Mouse (Mus musculus) Patski (cell line): ENCODE measurements around the gene Pck1. TPM values are rescaled to one million over a fixed set of nuclear protein-coding genes. Genes with fewer than 3 reads are reported as not detected.

Experiments used
- ATAC-seq: fragments of 100-300 bp; one replicate; pipeline ENCODE4 v1.8.0; 2021
- CTCF ChIA-PET: fragments of 350-600 bp; sonication (Branson Sonifier 250); formaldehyde crosslinking; loops from one replicate; lab custom pipeline; 2022; ENCODE audit warnings: inconsistent platforms; lab: Charles Lee
- POLR2A ChIA-PET: fragments of 350-600 bp; sonication (Branson Sonifier 250); formaldehyde crosslinking; loops from one replicate; lab custom pipeline; 2022; ENCODE audit warnings: antibody characterized with exemption, inconsistent platforms; lab: Charles Lee
- DNase-seq: peaks from one replicate; pipeline ENCODE4 v3.0.0-alpha.2; 2011; ENCODE audit warnings: low read depth, low spot score
- H3K27me3 ChIP-seq: fragments of 371-371 bp; one replicate; pipeline ENCODE4 v1.5.1; 2021
- CTCF ChIP-seq: fragments of 100-300 bp; IDR thresholded peaks from one replicate; pipeline ENCODE4 v1.5.1; 2021
- in situ Hi-C: fragments of 300-500 bp; cut with MboI; formaldehyde crosslinking; loops from 3 replicates; pipeline ENCODE4 v1.11.1; 2018; ENCODE audit warnings: low pct_unique_long_range_greater_than_20kb, mixed read lengths
- polyA plus RNA-seq: library from polyadenylated mRNA; unstranded; gene quantifications from one replicate; pipeline ENCODE4 v1.2.3, GENCODE M21; 2021

Gene Pck1
- polyA plus RNA-seq, 1 experiment from 2014 or later = not detected

DNA sequence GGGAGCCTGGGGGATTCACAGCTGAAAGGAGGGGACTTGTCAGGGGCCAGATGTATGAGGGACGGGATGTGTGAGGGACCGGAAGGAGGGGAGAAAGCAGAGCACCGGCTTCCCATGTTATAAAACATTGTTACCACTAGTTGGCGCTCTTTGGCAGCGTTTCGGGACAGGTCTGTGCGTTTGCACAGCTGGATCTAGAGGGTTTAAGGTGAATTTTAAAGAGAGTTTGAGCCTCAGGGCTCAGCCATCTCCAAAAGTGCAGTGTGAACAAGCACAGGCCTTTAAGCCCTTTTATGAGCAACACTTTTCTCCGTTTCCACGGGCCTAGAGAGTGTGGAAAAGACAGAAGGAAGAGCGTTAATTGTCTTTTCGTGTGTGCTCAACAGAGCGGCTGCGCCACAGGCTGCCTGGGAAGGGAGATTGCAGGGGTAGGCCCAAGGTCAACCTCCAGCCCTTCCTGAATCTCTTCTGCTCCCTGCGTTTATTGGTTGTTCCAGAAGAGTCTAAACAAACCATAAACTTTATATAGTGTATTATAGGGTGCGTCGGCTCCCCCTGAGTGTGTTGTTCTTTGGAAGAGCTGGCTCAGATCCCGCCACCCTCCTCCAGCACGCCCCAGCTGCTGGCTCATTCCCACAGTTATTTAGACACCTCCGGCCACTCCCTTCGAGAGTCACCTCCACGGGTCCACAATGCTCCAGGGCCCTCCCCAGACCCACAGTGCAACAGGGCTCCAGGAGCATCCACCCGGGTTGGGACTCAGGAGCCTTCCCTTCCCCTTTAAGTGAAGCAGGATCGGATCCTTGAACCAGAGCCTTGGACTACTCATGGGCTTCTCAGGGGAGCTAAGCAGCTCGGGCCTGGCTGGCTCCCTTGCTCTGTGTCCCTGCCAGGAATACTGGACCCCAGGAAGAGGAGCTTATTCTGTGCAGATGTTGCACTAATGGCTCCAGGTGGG, 6.8 kb downstream of the Pck1 start:
- POLR2A ChIA-PET = interaction anchor here (0.9 kb wide), 1 partner anchor 16 kb away, joined by 6 read pairs; no protein-coding TSS in a partner anchor
- CTCF ChIA-PET = interaction anchor here (1.5 kb wide), 2 partner anchors 15 to 36 kb away, joined by 3 to 4 read pairs; no protein-coding TSS in a partner anchor
- in situ Hi-C loops = no loop called here
- peaks cover 4% of the 10 kb centered on the region for H3K27me3 ChIP-seq
- TF ChIP-seq CTCF = no peak
- DNase-seq (no peak), ATAC-seq (no peak)

DNA sequence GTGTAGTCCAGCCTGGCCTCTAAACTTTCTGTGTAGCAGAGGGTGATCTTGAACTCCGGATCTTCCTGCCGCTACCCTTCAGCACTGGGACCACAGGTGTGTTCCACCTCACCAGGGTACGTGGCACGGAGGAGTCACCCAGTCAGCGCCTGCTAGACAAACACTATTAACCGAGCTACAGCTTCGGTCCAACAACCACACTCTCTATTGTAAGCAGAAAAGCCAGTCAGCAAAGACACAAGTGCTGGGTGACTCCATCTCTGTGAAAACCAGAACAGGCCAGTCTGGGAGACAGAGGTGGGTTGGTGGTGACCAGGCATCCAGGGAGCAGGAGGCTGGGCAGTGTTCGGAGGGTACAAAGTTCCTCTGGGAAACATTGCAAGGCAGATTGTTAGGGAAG, 10.5 kb downstream of the Pck1 start:
- TF ChIP-seq CTCF = no peak
- POLR2A ChIA-PET = no interaction called here
- CTCF ChIA-PET = interaction anchor here (1.4 kb wide), 1 partner anchor 10 kb away, joined by 5 read pairs; no protein-coding TSS in a partner anchor
- in situ Hi-C loops = no loop called here
- no peak for ATAC-seq
- no peak for DNase-seq
- peaks cover 9% of the 10 kb centered on the region for H3K27me3 ChIP-seq

DNA sequence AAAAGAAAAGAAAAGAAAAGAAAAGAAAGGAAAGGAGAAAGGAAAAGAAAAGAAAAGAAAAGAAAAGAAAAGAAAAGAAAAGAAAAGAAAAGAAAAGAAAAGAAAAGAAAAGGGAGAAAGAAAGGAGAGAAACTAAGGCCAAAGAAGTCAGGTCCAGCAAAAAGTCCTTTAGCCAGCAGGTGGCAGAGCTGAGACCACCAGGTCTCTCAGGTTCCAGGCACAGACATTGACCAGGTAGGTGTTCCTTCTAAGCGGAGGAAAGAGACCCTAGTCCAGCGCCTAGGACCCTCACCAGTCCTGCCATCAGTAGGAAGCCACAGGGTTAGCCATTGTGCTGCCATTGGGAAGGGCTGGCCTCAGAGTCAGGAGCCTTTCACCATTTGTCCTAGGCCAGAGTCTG, 11.5 kb downstream of the Pck1 start:
- no peak for DNase-seq
- peak; percentile 74 for TF ChIP-seq CTCF
- ChIA-PET CTCF (interaction anchor here (1.4 kb wide), 1 partner anchor 9 kb away, joined by 5 read pairs; no protein-coding TSS in a partner anchor), POLR2A (no interaction called here)
- in situ Hi-C loops = no loop called here
- no peak for ATAC-seq
- H3K27me3 ChIP-seq = peaks cover 9% of the 10 kb centered on the region

DNA sequence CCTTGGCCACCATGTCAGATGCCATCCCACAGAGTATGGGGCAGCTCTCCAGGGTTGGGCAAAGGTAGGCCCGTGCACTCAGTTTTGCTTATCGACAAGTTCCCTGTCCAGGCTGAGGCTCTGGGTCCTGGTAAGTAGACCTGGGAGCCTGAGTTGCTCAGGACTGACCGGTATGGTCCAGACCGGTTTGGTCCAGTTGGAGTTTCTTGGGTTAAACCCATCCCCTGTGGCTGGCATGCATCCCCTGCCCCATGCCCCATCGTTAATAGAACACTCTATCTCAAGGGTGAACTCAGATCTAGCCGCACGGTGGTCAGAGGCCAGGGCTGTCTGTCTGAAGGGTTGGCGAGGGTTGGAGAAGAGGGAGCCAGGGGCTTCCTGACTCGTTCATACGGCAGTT, 12.1 kb downstream of the Pck1 start:
- no peak for TF ChIP-seq CTCF
- ChIA-PET POLR2A (no interaction called here), CTCF (interaction anchor here (1.1 to 1.4 kb wide), 2 partner anchors 8 to 11 kb away, joined by 3 to 5 read pairs; no protein-coding TSS in a partner anchor)
- in situ Hi-C loops = no loop called here
- no peak for DNase-seq
- no peak for ATAC-seq
- peaks cover 9% of the 10 kb centered on the region for H3K27me3 ChIP-seq

DNA sequence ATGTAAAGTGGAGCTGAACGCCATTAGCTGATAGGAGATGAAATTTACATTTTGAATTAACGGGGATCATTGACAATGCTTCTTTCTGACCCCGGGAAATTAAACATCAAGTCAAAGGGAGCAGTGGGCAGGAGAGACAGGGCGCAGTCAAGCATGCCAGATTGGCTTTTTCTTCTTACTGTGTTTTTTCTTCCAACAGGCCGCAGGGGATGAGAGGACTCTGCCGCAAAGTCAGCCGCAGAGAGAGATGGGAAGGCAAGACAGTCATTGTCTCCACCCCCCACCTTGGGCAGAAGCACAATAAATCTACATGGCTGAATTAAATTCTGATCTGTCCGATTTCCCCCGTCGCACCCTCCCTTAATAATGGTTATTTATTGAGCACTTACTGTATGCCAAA, 12.5 kb downstream of the Pck1 start:
- in situ Hi-C loops = no loop called here
- ChIA-PET POLR2A (no interaction called here), CTCF (interaction anchor here (1.1 kb wide), 1 partner anchor 11 kb away, joined by 3 read pairs; no protein-coding TSS in a partner anchor)
- no peak for TF ChIP-seq CTCF
- ATAC-seq = no peak
- DNase-seq = no peak
- H3K27me3 ChIP-seq = peaks cover 9% of the 10 kb centered on the region

DNA sequence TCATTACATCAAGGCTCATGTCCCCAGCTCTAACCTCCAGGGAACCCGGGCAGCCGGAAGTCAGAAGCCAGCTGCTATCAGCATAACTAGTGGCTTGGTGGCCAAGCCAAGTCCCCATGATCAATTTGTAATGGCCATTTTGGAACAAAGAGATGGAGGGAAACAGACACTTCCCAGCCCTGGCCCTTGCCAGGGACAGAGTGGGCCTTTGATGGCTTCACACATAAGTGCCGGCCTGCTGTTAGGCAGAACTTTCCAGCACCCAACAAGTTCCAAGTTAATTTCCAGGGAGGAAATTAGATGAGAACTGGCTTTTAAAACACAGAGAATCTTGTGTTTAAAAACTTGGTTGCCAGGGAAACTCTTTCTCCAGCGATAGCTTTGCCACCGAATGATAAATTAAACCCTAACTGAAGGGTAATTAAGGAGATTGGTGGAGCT, 15.6 kb downstream of the Pck1 start:
- CTCF ChIA-PET = no interaction called here
- in situ Hi-C loops = no loop called here
- DNase-seq (no peak), ATAC-seq (no peak)
- peaks cover 29% of the 10 kb centered on the region for H3K27me3 ChIP-seq
- no peak for TF ChIP-seq CTCF
- POLR2A ChIA-PET = no interaction called here

DNA sequence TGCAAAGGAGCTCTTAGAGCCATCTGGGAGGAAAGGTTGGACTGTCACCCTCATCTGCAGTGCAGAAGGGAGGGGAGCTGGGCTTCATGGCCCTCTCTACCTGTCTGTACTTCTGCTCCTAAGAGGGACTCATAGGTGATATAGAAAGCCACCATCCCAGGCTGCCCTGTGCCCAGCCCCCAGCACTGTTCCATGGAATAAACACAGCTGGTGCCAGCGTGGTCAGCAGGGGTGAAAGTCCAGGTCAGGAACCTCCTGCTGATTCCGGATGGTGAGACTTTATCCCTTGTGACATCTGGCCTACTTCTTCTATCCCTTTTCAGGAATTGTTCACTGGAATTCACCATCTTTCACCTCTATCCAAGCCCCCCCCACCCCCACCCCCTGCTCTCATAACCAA, 17.2 kb downstream of the Pck1 start:
- peaks cover 29% of the 10 kb centered on the region for H3K27me3 ChIP-seq
- TF ChIP-seq CTCF = no peak

DNA sequence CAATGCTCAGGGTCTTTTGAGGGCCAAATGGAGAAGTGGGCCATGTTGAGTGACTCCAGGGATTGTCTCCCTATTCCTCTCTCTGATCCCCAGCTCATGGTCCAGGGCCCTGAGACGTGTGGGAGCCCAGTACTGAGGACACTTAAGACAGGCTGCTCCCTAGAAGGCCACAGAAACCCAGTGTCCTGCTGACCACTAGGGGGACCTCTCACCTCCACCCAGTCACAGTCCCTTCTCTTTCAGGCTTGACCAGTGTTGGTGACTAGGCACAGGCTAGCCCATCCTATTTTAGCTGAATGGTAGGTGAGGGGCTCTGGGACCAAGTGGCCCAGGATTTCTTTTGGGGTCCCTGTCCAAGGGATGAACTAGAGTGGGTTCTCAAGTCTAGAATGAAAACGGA, 17.9 kb downstream of the Pck1 start:
- POLR2A ChIA-PET = no interaction called here
- no peak for TF ChIP-seq CTCF
- CTCF ChIA-PET = no interaction called here
- DNase-seq (no peak), ATAC-seq (no peak)
- in situ Hi-C loops = no loop called here
- peaks cover 26% of the 10 kb centered on the region for H3K27me3 ChIP-seq

More for the DNA sequence above, 17.2 kb downstream of the Pck1 start:
- POLR2A ChIA-PET = no interaction called here
- in situ Hi-C loops = no loop called here
- CTCF ChIA-PET = no interaction called here
- no peak for ATAC-seq
- DNase-seq = no peak

DNA sequence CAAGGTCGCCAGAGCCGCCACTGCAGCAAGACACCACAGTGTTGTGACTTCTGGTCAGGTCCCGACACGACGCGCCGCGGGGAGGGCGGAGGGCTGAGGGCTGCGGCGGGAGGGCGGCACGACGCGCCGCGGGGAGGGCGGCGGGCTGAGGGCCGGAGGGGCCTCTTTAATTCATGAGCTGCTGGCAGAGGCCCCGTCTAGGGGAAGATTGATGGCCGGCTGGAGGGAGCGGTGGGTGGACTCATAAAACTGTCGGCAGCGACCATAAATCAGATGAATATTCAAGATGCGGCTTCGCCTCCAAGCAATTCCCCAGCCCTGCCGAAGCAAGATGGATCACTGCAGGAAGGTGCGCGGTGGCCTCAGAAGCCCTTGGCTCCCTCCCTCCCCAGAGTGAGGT, 18.6 kb downstream of the Pck1 start:
- DNase-seq = no peak
- CTCF ChIA-PET = no interaction called here
- in situ Hi-C loops = no loop called here
- ATAC-seq = no peak
- TF ChIP-seq CTCF = no peak
- H3K27me3 ChIP-seq = peaks cover 24% of the 10 kb centered on the region
- POLR2A ChIA-PET = no interaction called here

DNA sequence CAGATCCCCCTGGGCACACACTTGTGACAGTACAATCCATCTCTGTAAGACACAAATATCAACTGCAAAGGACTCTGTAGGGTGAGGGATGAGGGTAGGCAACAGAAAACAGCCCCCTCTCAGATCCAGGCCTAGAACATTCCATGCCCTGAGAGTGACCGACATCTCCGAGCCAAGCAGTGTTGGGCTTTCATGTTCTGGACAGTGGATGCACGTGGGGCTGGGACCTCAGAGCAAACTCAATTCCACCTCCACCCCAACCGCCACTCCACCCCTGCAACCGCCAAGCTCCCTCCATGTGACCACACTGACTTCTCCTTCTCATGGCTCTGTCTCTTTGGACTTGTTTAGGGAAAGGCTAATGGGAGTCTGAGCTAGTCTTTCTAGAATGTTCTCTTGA, 19.1 kb downstream of the Pck1 start:
- POLR2A ChIA-PET = no interaction called here
- DNase-seq (no peak), ATAC-seq (no peak)
- CTCF ChIA-PET = no interaction called here
- H3K27me3 ChIP-seq = peaks cover 24% of the 10 kb centered on the region
- in situ Hi-C loops = no loop called here
- TF ChIP-seq CTCF = no peak

DNA sequence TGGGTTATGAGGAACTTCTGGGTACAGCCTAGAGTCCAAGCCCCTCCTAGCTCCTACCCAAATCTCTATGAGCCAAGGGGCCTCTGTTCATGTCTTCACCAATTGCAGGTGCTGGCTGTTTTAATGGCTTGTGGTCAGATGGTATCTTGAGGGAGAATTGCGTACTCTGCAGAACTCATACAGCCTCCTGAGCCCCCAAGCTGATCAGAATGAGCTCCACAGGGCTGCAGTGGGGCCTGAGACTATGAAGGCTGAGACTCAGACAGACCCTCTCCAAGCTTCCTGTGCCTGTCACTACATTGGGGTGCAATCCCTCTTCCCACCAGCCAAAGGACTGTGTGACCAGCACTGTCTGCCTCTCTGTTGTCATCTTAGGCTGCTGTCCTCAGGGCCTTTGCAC, 19.5 kb downstream of the Pck1 start:
- ChIA-PET CTCF (interaction anchor here (1.3 kb wide), 1 partner anchor 8 kb away, joined by 5 read pairs; no protein-coding TSS in a partner anchor), POLR2A (no interaction called here)
- no peak for ATAC-seq
- peaks cover 28% of the 10 kb centered on the region for H3K27me3 ChIP-seq
- in situ Hi-C loops = no loop called here
- no peak for TF ChIP-seq CTCF
- DNase-seq = no peak
